Mouse (Mus musculus): ENCODE measurements around the gene Neurl1a. TPM values are rescaled to one million over a fixed set of nuclear protein-coding genes. Genes with fewer than 3 reads are reported as not detected.
A peak's percentile ranks its signal among the peaks of the same experiment; 100 is the strongest.

Gene Neurl1a
- polyA plus RNA-seq, 1 experiment from 2014 or later, result 1.1 TPM

- Histone ChIP-seq H3K27ac (no peak overlapping the region), H3K27me3 (no peaks in the 10 kb centered on the region), H3K9ac (no peak overlapping the region), H3K36me3 (no peaks in the 10 kb centered on the region), H3K9me3 (replicated peaks) (no peaks in the 10 kb centered on the region), H3K4me2 (no peak overlapping the region), H3K4me3 (replicated peaks) (no peak overlapping the region), H3K4me1 (replicated peaks) (no peaks in the 10 kb centered on the region)
- ATAC-seq (ENCODE audit: low read depth) (0 out of 2 replicates have a peak, but pooled peaks have one; percentile 15), DNase-seq (no peak)
- 49% methylated on average over 7 of the region's 7 CpGs for WGBS (ENCODE audit: insufficient replicate concordance)
Measured at GRCm38 (mm10) chr19:47291307-47292080, 112.9 kb downstream of the Neurl1a start.

- no peak overlapping the region for H3K27ac ChIP-seq
- H3K4me1 ChIP-seq (replicated peaks), result no peaks in the 10 kb centered on the region
- no peak overlapping the region for H3K4me3 ChIP-seq (replicated peaks)
- no peaks in the 10 kb centered on the region for H3K27me3 ChIP-seq
- H3K9me3 ChIP-seq (replicated peaks), result no peaks in the 10 kb centered on the region
- DNase-seq (no peak), ATAC-seq (ENCODE audit: low read depth) (no peak)
- 67% methylated on average over 7 of the region's 7 CpGs for WGBS (ENCODE audit: insufficient replicate concordance)
- H3K9ac ChIP-seq, result no peak overlapping the region
- no peak overlapping the region for H3K4me2 ChIP-seq
- no peaks in the 10 kb centered on the region for H3K36me3 ChIP-seq
Measured at GRCm38 (mm10) chr19:47292451-47292951, 113.9 kb downstream of the Neurl1a start.

- Histone ChIP-seq H3K27me3 (no peaks in the 10 kb centered on the region), H3K4me3 (replicated peaks) (no peak overlapping the region), H3K4me1 (replicated peaks) (peaks cover 14% of the 10 kb centered on the region), H3K27ac (no peak overlapping the region), H3K4me2 (no peak overlapping the region), H3K9me3 (replicated peaks) (no peaks in the 10 kb centered on the region), H3K9ac (no peak overlapping the region), H3K36me3 (no peaks in the 10 kb centered on the region)
- DNase-seq (no peak), ATAC-seq (ENCODE audit: low read depth) (no peak)
- WGBS (ENCODE audit: insufficient replicate concordance), result 76% methylated on average over 11 of the region's 11 CpGs
Measured at GRCm38 (mm10) chr19:47298100-47298499, 119.5 kb downstream of the Neurl1a start.

- no peak for ATAC-seq (ENCODE audit: low read depth)
- Histone ChIP-seq H3K4me1 (replicated peaks) (peaks cover 14% of the 10 kb centered on the region), H3K36me3 (no peaks in the 10 kb centered on the region), H3K4me2 (no peak overlapping the region), H3K27me3 (no peaks in the 10 kb centered on the region), H3K9ac (no peak overlapping the region), H3K4me3 (replicated peaks) (no peak overlapping the region), H3K27ac (no peak overlapping the region), H3K9me3 (replicated peaks) (no peaks in the 10 kb centered on the region)
- WGBS (ENCODE audit: insufficient replicate concordance), result 49% methylated on average over 19 of the region's 19 CpGs
- no peak for DNase-seq
Measured at GRCm38 (mm10) chr19:47301303-47302190, 122.9 kb downstream of the Neurl1a start.

GRCm38 (mm10) chr19:47302191-47302852, 123.7 kb downstream of the Neurl1a start:
- Histone ChIP-seq H3K9me3 (replicated peaks) (no peaks in the 10 kb centered on the region), H3K9ac (no peak overlapping the region), H3K4me3 (replicated peaks) (no peak overlapping the region), H3K4me1 (replicated peaks) (peaks cover 14% of the 10 kb centered on the region), H3K36me3 (no peaks in the 10 kb centered on the region), H3K27ac (no peak overlapping the region), H3K4me2 (no peak overlapping the region), H3K27me3 (no peaks in the 10 kb centered on the region)
- ATAC-seq (ENCODE audit: low read depth), result 0 out of 2 replicates have a peak, but pooled peaks have one; percentile 25
- DNase-seq, result no peak
- 68% methylated on average over 21 of the region's 21 CpGs for WGBS (ENCODE audit: insufficient replicate concordance)

DNA sequence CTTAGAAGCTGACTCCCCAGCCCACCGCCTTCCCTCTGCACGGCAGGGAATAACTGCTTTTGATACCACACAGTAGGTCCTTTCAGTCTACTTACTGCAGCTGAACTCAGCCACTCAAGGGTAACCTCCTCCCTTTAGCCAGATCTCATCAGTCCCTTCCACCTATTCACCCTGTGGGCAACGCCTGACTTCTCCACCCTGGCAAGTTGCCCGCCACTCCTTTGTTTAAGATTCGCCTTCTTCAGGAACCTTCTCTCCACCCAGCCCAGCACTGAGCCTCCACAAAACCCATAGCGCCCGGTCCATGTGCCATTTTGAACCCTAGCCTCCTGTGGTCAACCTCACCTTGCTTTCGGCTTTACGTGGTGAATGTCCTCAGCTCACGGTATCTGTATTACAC, 124.5 kb downstream of the Neurl1a start:
- Histone ChIP-seq H3K27me3 (no peaks in the 10 kb centered on the region), H3K27ac (no peak overlapping the region), H3K36me3 (no peaks in the 10 kb centered on the region), H3K4me3 (replicated peaks) (no peak overlapping the region), H3K9me3 (replicated peaks) (no peaks in the 10 kb centered on the region), H3K4me2 (no peak overlapping the region), H3K4me1 (replicated peaks) (peaks cover 14% of the 10 kb centered on the region), H3K9ac (no peak overlapping the region)
- ATAC-seq (ENCODE audit: low read depth) (no peak), DNase-seq (no peak)
- 80% methylated on average over 10 of the region's 10 CpGs for WGBS (ENCODE audit: insufficient replicate concordance)

- Histone ChIP-seq H3K9me3 (replicated peaks) (no peaks in the 10 kb centered on the region), H3K36me3 (0 out of 2 replicates have a peak, but pooled peaks cover 2% of the 10 kb centered on the region), H3K4me1 (replicated peaks) (peaks cover 14% of the 10 kb centered on the region), H3K4me2 (no peak overlapping the region), H3K4me3 (replicated peaks) (no peak overlapping the region), H3K9ac (no peak overlapping the region), H3K27me3 (no peaks in the 10 kb centered on the region), H3K27ac (no peak overlapping the region)
- 79% methylated on average over 5 of the region's 5 CpGs for WGBS (ENCODE audit: insufficient replicate concordance)
- no peak for ATAC-seq (ENCODE audit: low read depth)
- no peak for DNase-seq
Measured at GRCm38 (mm10) chr19:47304170-47304745, 125.6 kb downstream of the Neurl1a start.

DNA sequence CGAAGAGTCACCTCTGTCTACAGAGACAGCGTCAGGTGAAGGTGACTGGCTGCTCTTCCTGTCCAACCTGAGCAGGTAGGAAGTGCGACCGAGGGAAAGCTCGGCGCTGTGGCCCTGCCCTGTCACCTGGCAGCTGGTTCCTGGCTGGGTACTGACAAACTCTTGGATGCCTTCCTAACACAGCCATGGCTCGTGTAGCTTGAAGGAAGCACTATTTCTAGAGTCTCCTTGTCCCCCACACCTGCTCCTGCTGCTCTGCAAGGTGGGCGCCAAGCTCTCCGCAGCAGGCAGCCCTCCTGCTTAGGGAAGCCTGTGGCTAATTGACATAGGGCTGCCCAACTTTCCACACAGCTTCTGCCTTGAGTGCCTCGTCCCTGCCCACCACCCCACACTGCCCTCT, 126.8 kb downstream of the Neurl1a start:
- Histone ChIP-seq H3K4me2 (no peak overlapping the region), H3K4me3 (replicated peaks) (no peak overlapping the region), H3K9me3 (replicated peaks) (no peaks in the 10 kb centered on the region), H3K9ac (no peak overlapping the region), H3K27ac (no peak overlapping the region), H3K36me3 (0 out of 2 replicates have a peak, but pooled peaks cover 5% of the 10 kb centered on the region), H3K27me3 (no peaks in the 10 kb centered on the region), H3K4me1 (replicated peaks) (peaks cover 14% of the 10 kb centered on the region)
- WGBS (ENCODE audit: insufficient replicate concordance), result 73% methylated on average over 10 of the region's 10 CpGs
- DNase-seq (no peak), ATAC-seq (ENCODE audit: low read depth) (no peak)

- Histone ChIP-seq H3K27ac (no peak overlapping the region), H3K9ac (no peak overlapping the region), H3K4me3 (replicated peaks) (no peak overlapping the region), H3K36me3 (0 out of 2 replicates have a peak, but pooled peaks cover 5% of the 10 kb centered on the region), H3K4me1 (replicated peaks) (peaks cover 14% of the 10 kb centered on the region), H3K4me2 (no peak overlapping the region), H3K9me3 (replicated peaks) (no peaks in the 10 kb centered on the region), H3K27me3 (no peaks in the 10 kb centered on the region)
- 74% methylated on average over 14 of the region's 14 CpGs for WGBS (ENCODE audit: insufficient replicate concordance)
- DNase-seq (no peak), ATAC-seq (ENCODE audit: low read depth) (no peak)
Measured at GRCm38 (mm10) chr19:47306128-47306916, 127.7 kb downstream of the Neurl1a start.

- 78% methylated on average over 8 of the region's 8 CpGs for WGBS (ENCODE audit: insufficient replicate concordance)
Measured at GRCm38 (mm10) chr19:47306917-47307315, 128.3 kb downstream of the Neurl1a start.

More at GRCm38 (mm10) chr19:47306917-47307315, 128.3 kb downstream of the Neurl1a start:
- Histone ChIP-seq H3K9ac (no peak overlapping the region), H3K4me1 (replicated peaks) (peaks cover 9% of the 10 kb centered on the region), H3K4me2 (no peak overlapping the region), H3K27ac (no peak overlapping the region), H3K4me3 (replicated peaks) (no peak overlapping the region), H3K27me3 (no peaks in the 10 kb centered on the region), H3K36me3 (0 out of 2 replicates have a peak, but pooled peaks cover 5% of the 10 kb centered on the region), H3K9me3 (replicated peaks) (no peaks in the 10 kb centered on the region)
- DNase-seq (no peak), ATAC-seq (ENCODE audit: low read depth) (no peak)

Data from liver, embryonic 13.5 days (tissue).